Mouse (Mus musculus) lung, embryonic 16.5 days (tissue): ENCODE data around the gene Pitpnm1. TPM values are rescaled to one million over a fixed set of nuclear protein-coding genes. Genes with fewer than 3 reads are reported as not detected.
"Not testable (repeated sequence)": the region's sequence is repeated elsewhere in the genome, so short reads cannot be mapped to it uniquely, and the experiment has no call there.

ENCODE experiments used
- ATAC-seq: fragments of 200-750 bp; cut with Nextera tagmentation; 2 replicates; pipeline ENCODE4 v1.8.0; 2017; ENCODE audit warnings: low read depth, mild to moderate bottlenecking, moderate library complexity
- H3K27ac ChIP-seq: fragments of 300-500 bp; sonication (generic); 2 replicates; pipeline ENCODE4 v1.5.1; 2014; ENCODE audit warnings: mild to moderate bottlenecking, control low read depth, low read length
- H3K27me3 ChIP-seq: fragments of 300-500 bp; sonication (generic); 2 replicates; pipeline ENCODE4 v1.6.1; 2014; ENCODE audit warnings: low read depth, low read length, mixed read lengths; ENCODE audit not compliant: control insufficient read depth, insufficient read depth
- H3K36me3 ChIP-seq: fragments of 300-500 bp; sonication (generic); 2 replicates; pipeline ENCODE4 v1.6.1; 2014; ENCODE audit warnings: low read length; ENCODE audit not compliant: control insufficient read depth, insufficient read depth
- H3K4me1 ChIP-seq: fragments of 300-500 bp; sonication (generic); replicated peaks from 2 replicates; pipeline ENCODE4 v1.6.1; 2014; ENCODE audit warnings: low read length, mixed read lengths; ENCODE audit not compliant: control insufficient read depth, insufficient read depth
- H3K4me2 ChIP-seq: fragments of 300-500 bp; sonication (generic); 2 replicates; pipeline ENCODE4 v1.6.1; 2014; ENCODE audit warnings: low read depth, low read length, control low read depth
- H3K4me3 ChIP-seq: fragments of 300-500 bp; sonication (generic); 2 replicates; pipeline ENCODE4 v1.5.1; 2014; ENCODE audit warnings: mild to moderate bottlenecking, low read length, control low read depth
- H3K9ac ChIP-seq: fragments of 300-500 bp; sonication (generic); 2 replicates; pipeline ENCODE4 v1.6.1; 2014; ENCODE audit warnings: low read length, control low read depth
- H3K9me3 ChIP-seq: fragments of 300-500 bp; sonication (generic); 2 replicates; pipeline ENCODE4 v1.6.1; 2016; ENCODE audit warnings: low read length; ENCODE audit not compliant: control insufficient read depth
- WGBS: fragments of 180-500 bp; shearing (Covaris S2); extraction: QIAGEN DNeasy Blood & Tissue Kit; methylation state at CpG from one replicate; pipeline ENCODE4 v1.1.7; 2014; 5-methylcytosine and 5-hydroxymethylcytosine counted together
- polyA plus RNA-seq: library from polyadenylated mRNA; unstranded; fragments of >200 nt; fragmentation: Nextera tagmentation; extraction: Ambion mirVana; gene quantifications from 2 replicates; pipeline ENCODE4 v1.2.1, GENCODE M21; 2015

Pitpnm1 gene
- polyA plus RNA-seq, 1 experiment from 2014 or later: 12.6 TPM

DNA sequence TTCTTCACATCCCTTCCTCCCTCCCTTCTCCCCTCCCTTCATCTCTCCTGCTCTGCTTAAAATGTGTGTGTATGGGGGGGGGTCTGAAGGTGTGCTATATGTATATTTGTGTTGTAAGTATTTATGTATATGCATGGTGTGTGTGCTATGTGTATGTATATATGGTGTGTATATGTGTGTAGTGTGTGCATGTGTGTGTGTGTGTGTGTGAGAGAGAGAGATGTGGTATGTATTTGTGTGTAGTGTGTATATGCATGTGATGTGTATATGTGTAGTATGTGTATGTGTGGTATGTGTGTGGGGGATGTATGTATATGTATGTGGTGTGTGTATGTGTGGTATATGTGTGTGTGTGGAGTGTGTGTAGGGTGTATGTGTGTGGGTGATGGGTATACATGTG lies 32.9 kb upstream of the Pitpnm1 start:
- H3K4me3 ChIP-seq: no peak overlapping the region
- peaks cover 2% of the 10 kb centered on the region for H3K27me3 ChIP-seq
- no peaks in the 10 kb centered on the region for H3K9me3 ChIP-seq
- H3K9ac ChIP-seq: no peak overlapping the region
- H3K4me2 ChIP-seq: no peak overlapping the region
- H3K27ac ChIP-seq: no peak overlapping the region
- H3K36me3 ChIP-seq: no peaks in the 10 kb centered on the region
- ATAC-seq: peak; percentile 28; the same call in 1 of the 2 replicates
- no peaks in the 10 kb centered on the region for H3K4me1 ChIP-seq

DNA sequence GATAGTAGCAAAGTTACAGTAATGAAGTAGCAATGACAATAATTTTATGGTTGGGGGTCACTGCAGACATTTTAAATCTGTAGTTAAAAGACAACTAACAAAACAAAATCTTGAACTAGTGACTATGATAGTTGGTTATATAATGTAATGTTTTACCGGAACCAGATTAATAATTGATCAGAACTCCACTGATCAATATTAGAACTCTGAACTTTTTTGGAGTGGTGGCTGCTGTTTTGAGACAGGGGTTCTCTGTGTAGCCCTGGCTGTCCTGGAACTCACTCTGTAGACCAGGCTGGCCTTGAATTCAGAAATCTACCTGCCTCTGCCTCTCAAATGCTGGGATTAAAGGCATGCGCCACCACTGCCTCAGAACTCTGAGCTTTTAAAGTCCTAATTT lies 31.6 kb upstream of the Pitpnm1 start:
- not testable (repeated sequence) for H3K4me3 ChIP-seq, H3K4me1 ChIP-seq, H3K9me3 ChIP-seq, H3K9ac ChIP-seq, H3K27me3 ChIP-seq, ATAC-seq, H3K27ac ChIP-seq, H3K4me2 ChIP-seq, H3K36me3 ChIP-seq
- 86% methylated on average over 2 of the region's 2 CpGs for WGBS

DNA sequence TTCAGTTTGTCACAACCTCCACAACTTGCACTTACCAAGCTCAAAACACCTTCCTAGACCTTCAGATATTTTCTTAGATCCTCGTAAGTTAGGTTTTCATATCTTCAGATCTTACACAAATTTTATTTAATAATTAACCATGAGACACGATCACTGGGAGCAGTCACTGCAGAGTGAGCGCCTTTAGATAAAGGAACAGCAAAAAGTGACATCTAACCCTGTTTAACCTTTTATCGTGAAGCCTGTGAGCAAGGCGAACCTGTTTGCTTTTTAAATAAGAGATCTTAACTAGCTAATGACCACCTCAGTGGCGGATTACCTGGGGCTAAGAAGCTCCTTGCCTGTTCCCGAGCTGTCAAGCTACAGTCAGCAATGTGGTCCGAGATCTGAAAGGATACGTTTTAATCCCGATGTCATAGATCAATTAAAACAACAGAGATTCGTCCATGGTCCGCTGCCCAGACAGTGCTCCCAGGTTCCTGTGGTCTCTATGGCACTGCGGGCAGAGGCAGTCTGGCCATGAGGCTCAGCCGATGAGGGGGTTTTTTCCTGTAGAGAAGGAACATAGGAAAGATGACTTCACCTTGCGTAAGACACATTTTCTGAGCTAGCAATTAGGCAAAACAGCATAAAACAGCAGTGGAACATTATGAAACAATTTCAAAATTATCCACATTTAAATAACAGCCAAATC lies 30.9 kb upstream of the Pitpnm1 start:
- Histone ChIP-seq H3K4me2 (no peak overlapping the region), H3K27me3 (peaks cover 4% of the 10 kb centered on the region), H3K36me3 (no peaks in the 10 kb centered on the region), H3K27ac (no peak overlapping the region), H3K4me1 (no peaks in the 10 kb centered on the region), H3K4me3 (no peak overlapping the region), H3K9ac (no peak overlapping the region), H3K9me3 (no peaks in the 10 kb centered on the region)
- no peak for ATAC-seq
- WGBS: 49% methylated on average over 15 of the region's 15 CpGs

DNA sequence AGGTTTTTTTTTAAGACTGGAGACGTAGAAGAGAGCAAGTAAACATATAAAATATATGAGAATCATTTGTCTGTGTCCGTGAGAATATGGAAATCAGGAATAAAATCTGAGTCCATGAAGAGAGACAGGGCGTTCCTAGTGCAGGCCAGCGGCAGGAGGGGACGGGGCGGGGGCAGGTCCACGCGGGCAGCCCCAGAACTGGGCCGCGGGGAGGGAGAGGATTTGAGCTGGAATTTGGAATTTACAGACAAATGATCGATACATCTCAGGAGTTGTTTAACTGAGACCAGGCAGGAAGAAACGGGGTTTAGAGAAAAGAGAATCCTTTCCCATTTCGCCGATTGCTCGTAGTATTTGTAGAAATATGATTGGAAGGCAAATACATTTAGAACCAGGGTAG lies 29.5 kb upstream of the Pitpnm1 start:
- H3K27ac ChIP-seq: no peak overlapping the region
- H3K4me2 ChIP-seq: no peak overlapping the region
- H3K4me1 ChIP-seq: no peaks in the 10 kb centered on the region
- no peaks in the 10 kb centered on the region for H3K9me3 ChIP-seq
- 70% methylated on average over 15 of the region's 15 CpGs for WGBS
- H3K4me3 ChIP-seq: no peak overlapping the region
- H3K9ac ChIP-seq: no peak overlapping the region
- H3K36me3 ChIP-seq: no peaks in the 10 kb centered on the region
- no peak for ATAC-seq
- H3K27me3 ChIP-seq: peaks cover 4% of the 10 kb centered on the region

DNA sequence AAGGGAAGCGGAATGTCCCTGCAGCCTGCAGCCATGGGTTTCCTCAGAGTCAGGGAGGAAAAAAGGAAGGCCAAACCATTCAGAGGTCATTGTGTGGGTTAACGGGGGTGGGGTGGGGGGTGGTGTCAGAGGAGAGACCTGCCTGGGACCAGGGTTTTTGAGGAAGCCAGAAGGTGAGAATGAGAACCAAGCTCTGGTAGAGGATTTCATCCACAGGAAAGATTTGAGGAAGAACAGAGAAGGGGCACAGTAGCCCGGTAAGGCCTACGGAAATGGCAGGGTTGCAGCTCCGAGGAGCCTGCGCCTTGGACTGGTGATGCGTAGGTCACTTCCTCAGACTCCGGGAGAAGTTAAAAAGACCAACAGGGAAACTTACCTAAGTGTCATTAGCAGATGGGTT lies 29.0 kb upstream of the Pitpnm1 start:
- peaks cover 4% of the 10 kb centered on the region for H3K27me3 ChIP-seq
- no peak overlapping the region for H3K4me3 ChIP-seq
- no peaks in the 10 kb centered on the region for H3K4me1 ChIP-seq
- ATAC-seq: no peak
- 78% methylated on average over 8 of the region's 8 CpGs for WGBS
- H3K27ac ChIP-seq: no peak overlapping the region
- H3K4me2 ChIP-seq: no peak overlapping the region
- no peaks in the 10 kb centered on the region for H3K36me3 ChIP-seq
- no peak overlapping the region for H3K9ac ChIP-seq
- H3K9me3 ChIP-seq: no peaks in the 10 kb centered on the region

DNA sequence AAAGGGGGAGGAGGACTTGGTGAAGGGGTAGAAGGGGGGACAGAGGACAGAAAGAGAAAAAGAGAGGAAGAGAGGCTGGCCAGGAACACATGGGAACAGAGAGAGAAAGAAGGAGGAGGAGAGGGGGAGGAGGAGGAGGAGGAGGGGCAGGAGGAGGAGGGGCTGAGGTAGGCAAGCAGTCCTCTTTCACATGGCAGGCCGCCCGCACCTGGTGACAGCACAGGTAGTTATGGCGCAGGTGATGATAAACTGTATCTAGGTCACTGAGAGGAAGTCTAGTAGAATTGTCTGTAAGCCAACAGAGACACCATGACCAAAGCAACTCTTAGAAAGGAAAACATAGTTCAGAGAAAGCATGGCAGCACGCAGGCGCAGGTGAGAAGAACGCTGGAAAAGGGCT lies 28.4 kb upstream of the Pitpnm1 start:
- H3K36me3 ChIP-seq: no peaks in the 10 kb centered on the region
- no peak overlapping the region for H3K27ac ChIP-seq
- no peak overlapping the region for H3K4me3 ChIP-seq
- H3K4me1 ChIP-seq: no peaks in the 10 kb centered on the region
- ATAC-seq: no peak
- no peak overlapping the region for H3K9ac ChIP-seq
- H3K9me3 ChIP-seq: no peaks in the 10 kb centered on the region
- H3K4me2 ChIP-seq: no peak overlapping the region
- peaks cover 4% of the 10 kb centered on the region for H3K27me3 ChIP-seq
- WGBS: 92% methylated on average over 6 of the region's 6 CpGs

DNA sequence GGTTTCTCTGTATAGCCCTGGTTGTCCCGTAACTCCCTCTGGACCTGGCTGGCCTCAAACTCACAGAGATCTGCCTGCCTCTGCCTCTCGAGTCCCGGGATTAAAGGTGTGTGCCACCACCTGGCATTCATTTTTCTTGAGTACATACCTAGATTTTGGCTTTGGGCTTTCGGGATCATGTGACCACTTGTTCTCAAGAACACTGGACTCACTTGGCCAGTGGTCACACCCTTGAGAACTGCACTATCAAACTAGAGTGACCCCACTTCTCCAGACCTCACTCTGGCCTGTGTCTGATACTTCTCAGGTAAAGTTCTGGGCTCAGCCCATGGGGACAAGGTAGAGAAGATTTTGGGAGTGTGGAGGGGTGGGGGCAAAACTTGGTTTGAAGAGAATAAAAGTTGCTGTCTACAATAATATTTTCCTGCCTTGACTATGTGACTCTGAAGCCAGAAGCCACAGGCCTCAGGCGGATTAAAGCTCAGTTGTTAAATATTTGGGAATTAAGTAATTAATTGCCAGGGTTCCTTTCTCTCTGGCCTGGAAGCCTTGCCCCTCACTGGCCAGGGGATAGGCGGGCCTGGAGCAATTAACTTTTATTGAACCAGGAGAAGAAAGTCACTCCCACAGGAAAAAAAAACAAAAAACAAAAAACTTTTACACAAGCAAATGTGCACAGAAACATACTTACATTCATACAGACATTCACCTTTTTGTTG lies 26.9 kb upstream of the Pitpnm1 start:
- Histone ChIP-seq H3K9ac (no peak overlapping the region), H3K4me2 (no peak overlapping the region), H3K4me1 (no peaks in the 10 kb centered on the region), H3K36me3 (no peaks in the 10 kb centered on the region), H3K27me3 (peaks cover 4% of the 10 kb centered on the region), H3K4me3 (no peak overlapping the region), H3K27ac (no peak overlapping the region), H3K9me3 (no peaks in the 10 kb centered on the region)
- ATAC-seq: no peak
- 79% methylated on average over 6 of the region's 6 CpGs for WGBS

DNA sequence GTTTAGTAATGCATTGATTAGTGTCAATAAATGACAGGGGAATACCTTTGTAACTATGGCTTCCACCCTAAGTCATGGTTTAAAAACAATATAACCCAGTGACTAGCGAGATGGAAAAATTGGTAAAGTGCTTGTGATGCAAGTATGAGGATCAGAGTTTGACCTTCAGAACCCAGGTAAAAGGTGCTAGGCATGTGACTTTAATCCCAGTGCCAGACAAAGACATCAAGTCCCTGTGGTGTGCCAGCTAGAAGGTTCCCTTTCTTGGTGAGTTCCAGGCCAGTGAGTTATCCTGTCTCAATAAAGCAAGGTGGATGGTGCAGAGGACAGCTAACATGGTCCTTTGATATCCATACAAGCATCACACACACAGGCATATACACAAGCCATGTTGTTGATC lies 24.3 kb upstream of the Pitpnm1 start:
- H3K4me3 ChIP-seq: no peak overlapping the region
- no peaks in the 10 kb centered on the region for H3K9me3 ChIP-seq
- no peak overlapping the region for H3K9ac ChIP-seq
- H3K27me3 ChIP-seq: peaks cover 2% of the 10 kb centered on the region; the same call in 1 of the 2 replicates
- no peaks in the 10 kb centered on the region for H3K36me3 ChIP-seq
- no peak for ATAC-seq
- H3K4me1 ChIP-seq: no peaks in the 10 kb centered on the region
- WGBS: 66% methylated on average over 1 of the region's 1 CpGs
- no peak overlapping the region for H3K4me2 ChIP-seq
- no peak overlapping the region for H3K27ac ChIP-seq

DNA sequence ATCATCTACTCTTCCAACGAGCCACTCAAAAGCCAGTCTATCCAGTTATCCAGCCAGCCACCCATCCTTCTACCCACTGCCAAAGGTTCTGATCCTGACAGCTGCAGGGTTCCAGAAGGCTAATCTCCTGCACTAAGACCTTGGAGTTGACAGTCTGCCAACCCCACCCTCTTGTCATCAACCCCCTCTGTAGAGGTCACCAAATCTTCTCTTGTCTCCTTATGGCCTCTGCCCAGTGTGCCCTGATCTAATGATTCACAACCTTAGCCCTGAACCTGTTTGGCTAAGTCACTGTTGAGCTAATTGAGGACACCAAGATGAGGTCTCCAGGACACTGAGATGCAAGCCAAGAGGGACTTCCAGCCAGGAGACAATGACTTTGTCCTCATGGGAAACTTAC lies 20.2 kb upstream of the Pitpnm1 start:
- no peak for ATAC-seq

More for the DNA sequence above, 20.2 kb upstream of the Pitpnm1 start:
- no peaks in the 10 kb centered on the region for H3K27me3 ChIP-seq
- no peak overlapping the region for H3K4me3 ChIP-seq
- WGBS: 73% methylated on average over 1 of the region's 1 CpGs
- no peaks in the 10 kb centered on the region for H3K9me3 ChIP-seq
- H3K4me2 ChIP-seq: no peak overlapping the region
- no peak overlapping the region for H3K9ac ChIP-seq
- no peaks in the 10 kb centered on the region for H3K4me1 ChIP-seq
- H3K36me3 ChIP-seq: no peaks in the 10 kb centered on the region
- no peak overlapping the region for H3K27ac ChIP-seq
